Mouse (Mus musculus) embryo, embryonic 11.5 days (tissue): ENCODE data around the gene Dctn2.
A peak's percentile ranks its signal among the peaks of the same experiment; 100 is the strongest.
"Not testable (repeated sequence)": the region's sequence is repeated elsewhere in the genome, so short reads cannot be mapped to it uniquely, and the experiment has no call there.

Experiments
- DNase-seq: peaks from one replicate; pipeline ENCODE4 v3.0.0-alpha.2; 2012; ENCODE audit warnings: low read depth, low spot score

Gene Dctn2

DNA sequence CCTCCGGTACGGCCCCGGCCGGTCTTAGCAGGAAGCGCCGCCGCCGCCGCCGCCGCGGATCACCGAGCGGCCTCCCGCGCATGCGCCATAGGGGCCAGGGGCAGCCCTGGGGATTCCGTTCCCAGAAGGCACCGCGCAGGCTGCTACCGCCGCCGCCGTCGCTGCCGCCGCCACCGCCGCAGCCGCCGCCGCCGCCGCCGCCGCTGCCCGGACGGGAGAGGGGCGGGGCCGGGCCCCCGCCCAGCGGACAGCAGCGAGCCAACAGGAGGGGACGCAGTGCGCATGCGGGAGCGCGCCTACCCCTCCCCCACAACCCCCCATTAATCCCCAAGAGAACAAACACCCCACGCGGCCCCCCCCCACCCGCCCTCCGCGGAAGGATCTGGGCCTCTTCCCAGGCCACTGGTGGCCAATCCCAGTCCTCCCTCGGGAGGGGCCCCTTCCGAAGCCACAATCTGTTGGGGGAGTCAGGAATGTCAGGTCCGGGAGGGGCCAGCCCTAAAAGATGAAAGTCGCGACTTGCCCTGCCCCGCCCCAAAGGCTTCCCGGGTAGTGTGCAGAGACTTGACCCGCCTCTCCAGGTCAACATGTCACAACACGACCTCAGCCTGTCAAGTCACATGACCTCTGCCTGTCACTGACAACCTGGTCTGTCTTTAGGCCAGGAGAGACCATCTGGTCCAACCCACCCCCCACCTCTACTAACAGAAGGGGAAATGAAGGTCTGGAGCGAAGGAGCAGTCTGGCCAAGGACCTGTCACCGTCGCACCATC, 22.8 kb downstream of the Dctn2 start, which contains the start of gene Mbd6:
TSS of gene Mbd6 (minus strand) at position 219 of the 773 bp plus-strand sequence.
- DNase-seq = peak; percentile 74

DNA sequence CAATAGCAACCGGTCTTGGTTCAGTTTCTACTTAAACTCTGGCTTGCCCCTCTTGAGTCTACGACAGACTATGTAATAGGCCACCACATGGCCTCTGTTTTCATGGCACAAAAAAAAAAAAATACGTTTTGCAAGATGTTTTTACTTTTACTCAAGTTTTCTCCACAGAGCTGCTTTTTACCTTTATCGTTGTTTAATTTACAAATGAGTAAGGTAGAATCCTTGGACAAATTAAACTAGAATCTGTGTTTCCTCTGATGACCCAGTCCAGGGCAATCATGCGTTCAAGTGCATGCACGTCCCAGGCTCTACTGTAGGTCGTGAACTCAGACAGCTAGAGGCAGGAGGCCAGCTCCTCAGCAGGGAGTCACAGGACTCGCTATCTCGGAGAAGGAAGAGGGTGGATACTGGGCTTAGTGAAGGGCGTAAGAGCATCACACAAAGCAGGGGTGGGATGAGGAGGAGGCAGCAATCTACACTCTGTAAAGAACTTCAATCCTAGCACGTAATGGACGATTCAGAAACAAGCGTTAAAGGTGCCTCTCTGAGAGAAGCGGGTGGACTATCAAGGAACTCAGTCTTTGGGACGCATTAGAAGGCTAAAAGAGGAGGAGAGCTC, 23.5 kb downstream of the Dctn2 start:
- no peak for DNase-seq

DNA sequence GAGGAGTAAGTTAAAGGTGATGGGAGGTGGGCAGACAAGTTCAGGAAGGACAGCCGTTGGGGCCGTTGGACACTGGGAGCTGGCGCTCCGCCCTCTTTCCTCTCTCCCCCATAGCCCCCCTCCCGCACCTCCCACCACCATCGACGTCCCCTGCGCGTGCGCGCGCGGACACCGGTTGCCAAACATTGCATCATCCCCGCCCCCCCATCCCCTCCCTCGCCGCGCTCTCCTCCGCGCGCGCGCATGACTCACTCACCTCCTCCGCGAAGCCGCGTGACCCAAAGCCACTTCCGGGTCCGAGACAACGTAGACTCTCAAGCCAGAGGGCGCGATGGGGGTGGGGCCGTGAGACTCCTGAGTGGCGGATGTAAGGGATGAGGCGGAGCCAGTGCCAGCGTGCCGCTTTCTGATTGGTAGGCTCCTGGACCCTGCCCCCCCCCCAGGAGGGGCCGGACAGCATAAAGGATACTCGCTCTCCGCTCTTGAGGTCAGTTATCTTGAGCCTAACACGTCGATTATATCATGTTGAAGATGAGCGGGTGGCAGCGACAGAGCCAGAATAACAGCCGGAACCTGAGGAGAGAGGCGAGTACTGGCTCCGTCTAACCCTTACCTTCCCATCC, 24.2 kb downstream of the Dctn2 start:
- DNase-seq = peak; percentile 100

DNA sequence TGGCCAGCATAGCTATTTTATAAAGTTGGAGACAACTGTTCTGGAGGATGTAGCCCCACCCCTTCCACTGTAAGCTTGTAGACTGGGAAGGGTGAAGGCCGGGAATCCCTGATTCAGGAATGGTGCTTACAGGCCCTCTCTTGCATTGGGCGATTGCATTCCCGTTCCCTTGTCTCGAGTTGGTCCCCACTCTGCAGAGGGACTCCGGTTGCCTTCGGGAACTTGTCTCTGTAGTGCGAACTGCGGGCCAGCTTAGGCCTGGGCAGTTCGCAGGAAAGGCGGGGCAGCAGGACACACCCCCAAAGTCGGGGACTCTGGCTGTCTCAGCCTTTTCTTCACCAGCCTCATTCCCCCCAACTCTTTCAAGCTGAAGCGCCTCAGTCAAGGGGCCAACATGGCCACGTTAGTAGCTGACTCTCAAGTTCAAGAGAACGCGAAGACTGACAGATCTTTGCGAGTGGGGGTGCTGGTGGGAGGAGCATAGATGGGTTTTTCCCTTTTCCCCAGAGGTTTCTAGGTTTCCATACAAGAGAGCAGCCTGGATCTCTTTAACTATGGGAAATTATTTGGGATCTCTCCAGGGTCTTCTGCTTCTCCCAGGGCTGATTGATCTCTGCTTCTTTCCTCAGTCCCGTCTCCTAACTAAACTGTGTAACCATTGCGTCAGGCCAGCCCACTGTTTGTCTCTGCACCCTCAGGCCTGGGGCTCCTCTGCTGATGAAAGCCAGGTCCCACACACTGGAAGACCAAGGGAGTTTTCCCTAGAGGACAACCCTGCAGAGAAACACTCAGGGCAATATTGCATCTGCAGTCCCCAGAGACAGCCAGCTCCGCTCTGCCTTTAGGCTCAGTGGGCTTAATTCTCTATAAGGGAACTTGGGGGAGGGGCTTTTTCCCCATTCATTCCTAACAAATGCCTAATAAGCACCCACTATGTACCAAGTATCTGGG, 25.0 kb downstream of the Dctn2 start:
- DNase-seq = peak; percentile 45

DNA sequence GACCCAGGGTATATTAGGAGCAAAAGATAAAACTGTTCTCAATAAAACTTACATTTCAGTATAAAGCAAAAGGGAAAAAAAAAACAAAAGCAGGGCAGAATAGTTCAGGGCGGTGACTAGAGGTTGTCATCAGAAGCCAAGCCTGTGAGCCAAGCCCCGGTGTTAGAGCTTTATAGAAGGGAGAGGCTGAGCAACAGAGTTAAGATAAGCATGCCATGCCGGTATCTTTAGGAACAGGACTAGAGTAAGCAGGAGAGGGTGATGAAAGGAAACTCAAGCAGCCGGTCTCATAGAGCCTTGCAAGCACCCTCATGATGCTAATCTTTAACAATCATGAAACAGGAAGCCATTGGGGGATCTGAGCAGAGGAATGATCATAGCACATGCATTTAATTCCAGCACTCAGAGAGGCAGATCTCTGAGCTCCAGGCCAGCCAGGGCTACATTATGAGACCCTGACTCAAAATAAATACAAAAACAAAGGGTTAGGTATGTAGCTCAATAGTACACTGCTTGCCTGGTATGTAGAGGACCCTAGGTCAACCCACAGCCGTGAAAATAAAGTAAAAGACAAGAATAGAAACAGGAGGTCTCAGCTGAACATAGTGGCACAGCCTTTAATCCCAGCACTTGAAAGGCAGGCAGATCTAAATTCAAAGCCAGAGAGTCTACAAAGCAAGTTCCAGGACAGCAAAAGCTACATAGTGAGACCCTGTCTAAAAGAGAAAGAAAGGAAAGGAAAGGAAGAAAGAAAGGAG, 25.9 kb downstream of the Dctn2 start:
- no peak for DNase-seq

DNA sequence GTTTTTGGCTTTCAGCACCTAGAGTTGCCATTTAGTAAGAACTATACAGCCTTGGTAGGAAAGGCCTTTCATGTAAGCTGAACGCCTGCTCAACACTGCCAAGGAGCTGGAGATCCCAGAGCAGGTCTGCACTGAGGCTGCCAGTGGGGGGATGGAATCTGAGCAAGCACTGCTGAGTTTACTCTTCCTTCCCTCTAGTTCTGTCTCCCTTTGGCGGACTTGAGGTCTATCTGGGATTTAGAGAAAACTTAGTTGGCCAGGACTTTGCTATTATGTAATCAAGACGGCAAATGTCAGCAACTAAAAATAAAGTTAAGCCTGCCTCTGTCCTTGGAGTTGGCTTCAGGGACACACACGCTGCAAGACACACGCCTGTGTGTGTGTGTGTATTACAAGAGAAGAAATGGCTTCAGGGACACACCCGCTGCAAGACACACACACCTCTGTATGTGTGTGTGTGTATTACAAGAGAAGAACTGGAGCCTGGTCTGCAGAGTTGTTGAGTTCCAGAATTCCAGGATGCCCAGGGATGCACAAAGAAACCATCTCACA, 26.9 kb downstream of the Dctn2 start:
- no peak for DNase-seq

DNA sequence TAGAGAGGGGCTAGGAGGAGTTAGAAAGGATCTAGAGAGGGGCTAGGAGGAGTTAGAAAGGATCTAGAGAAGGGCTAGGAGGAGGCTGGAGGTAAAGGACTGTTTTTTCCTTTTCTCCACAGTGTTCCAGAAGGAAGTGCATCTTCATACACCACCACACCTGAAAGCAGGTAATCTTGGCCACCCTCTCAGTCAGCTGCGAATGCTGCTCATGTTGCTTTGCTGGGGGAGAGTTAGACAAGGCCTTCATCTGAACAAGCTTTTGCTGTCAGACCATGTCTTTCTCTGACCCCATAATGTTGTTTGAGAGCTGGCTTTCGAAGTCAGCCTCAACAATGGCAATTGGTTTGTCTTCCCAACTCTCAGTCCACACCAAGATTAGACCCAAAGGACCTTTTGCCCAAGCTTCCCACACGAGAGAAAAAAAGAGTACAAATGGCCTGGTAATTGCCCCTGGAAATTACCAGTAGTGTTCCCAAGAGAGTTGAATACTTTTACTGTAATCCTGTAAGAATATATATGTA, 27.5 kb downstream of the Dctn2 start:
- DNase-seq = no peak

DNA sequence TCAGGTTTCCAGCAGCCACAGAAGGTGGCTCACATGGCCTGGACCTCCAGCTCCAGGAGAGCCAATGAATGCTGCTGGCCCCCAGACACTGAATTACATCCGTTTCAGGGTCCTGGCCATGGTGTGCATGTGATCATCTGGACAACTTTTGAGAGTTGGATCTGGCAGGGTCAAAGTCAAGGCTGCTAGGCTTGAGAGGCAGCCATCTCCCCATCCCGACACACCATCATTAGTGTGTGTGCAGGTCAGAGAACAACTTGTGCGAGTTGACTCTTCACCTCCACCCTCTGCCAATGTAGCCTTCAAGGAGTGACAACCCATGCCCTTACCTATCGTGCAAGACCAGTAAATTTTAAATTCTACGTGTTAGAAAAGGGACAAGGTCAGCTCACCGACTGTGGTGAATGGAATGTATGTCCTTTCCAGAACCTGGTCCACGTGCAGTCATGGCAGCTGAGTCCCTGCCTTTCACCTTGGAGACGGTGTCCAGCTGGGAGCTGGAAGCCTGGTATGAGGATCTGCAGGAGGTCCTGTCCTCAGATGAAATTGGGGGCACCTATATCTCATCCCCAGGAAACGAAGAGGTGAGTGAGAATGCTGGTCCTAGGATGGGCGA, 28.8 kb downstream of the Dctn2 start:
- no peak for DNase-seq

DNA sequence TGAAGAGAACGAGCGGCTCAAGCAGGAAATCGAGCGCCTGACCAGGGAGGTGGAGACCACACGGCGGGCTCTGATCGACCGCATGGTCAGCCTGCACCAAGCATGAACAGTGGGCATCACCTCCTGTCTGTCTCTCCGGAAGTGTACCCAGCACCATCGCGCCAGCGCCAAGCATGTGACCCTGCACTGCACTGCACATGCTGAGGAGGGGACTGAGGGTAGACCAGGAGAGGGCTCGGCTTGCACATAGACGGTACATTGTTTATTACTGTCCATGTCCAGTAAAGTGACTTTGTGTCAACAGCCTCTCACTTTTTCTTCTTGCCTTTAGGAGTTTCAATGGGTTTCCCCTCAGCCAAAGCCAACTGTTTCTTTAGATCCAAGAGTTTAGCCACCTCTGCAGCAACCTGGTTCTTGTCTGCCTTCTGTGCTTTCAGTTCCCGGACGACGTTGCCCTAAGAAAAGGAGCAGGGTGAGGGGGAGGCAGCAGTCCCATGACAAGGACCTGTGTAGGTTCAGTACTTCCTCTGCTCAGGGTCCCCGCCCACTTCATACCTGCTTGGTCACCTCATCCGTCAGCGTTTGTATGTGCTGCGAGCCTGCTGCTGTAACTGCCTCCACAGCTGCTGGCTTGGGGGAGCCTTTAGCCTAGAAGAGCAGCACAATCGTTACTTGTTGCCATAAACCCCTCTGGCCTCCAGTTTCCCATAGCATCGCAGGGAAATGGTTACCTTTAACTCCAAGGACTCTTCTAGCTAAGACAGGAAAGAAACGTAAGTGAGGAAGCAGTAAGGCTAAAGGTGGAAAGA, 30.0 kb downstream of the Dctn2 start:
- DNase-seq = no peak

DNA sequence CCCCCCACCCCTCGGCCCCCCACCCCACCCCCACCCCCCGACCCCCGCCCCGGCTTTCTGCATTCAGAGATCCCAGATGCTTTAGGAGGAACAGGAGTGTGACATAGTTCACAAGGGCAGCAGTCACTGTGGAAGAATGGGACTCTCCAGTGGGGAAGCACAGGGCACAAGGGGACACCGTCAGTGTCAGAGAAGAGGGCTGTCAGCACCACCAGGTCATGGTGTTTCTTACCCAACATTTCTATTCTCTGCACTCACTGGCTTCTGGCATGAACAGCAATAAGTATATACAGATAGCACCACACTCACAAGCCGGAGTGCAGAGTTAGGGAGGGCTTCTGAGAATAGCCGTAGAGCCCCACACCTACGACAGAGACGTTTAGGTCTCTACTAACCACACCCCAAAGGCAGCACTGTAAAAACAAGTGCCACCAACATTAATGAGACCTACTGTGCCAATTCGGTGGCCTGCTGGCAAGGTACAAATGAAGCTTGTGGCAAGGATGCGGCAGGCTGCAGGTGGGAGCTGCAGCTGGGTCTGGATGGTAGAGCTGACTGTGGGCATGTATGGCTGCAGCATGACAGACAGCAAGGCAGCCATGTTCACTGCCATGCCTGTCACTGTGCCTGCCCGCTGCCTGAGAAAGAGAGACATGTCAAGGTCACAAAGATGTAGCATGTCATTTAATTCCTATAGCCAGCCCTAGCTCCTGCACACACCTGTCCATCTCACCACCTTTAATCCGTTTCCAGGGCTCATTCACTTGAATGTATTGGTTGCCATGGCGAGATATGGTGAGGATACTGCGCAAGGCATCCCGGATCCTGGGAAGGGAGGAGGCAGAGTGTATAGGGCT, 31.1 kb downstream of the Dctn2 start:
- no peak for DNase-seq

DNA sequence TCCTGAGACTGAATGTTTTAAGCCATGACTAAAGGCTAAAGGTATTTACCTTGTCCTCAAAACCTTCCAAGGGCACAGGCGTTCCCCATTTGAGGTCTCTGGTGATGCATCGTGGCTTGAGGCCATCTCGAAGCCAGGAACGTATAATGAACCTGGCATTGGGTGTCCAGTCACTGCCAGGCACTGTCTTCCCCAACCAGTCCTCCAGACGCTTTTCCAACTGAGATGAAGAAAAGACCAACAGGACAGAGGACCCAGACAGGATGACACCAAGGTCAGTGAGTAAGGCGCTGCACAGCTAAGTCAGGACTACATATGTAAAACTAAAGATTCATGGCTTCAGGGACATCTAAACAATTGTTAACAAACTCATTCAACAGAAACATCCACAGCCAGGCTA, 34.2 kb downstream of the Dctn2 start:
- DNase-seq = no peak

DNA sequence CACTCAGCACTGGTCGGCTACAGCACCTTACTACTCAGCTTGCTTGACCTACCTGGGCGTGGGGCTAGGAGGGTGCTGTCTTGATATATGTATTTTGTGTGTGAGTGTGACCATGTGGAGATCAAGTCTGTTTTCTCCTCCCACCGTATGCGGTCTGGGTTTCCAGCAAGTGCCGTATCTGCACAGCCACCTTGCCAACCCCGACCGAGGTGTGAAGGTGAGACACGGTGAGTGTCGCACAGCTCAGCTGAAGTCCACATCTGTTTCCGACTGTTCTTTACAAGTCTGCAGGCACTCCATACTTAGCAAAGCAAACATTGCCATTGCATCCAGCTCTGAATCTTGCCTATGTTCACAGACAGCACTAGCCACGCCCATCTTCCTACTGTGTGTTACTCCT, 37.0 kb downstream of the Dctn2 start:
- no peak for DNase-seq

DNA sequence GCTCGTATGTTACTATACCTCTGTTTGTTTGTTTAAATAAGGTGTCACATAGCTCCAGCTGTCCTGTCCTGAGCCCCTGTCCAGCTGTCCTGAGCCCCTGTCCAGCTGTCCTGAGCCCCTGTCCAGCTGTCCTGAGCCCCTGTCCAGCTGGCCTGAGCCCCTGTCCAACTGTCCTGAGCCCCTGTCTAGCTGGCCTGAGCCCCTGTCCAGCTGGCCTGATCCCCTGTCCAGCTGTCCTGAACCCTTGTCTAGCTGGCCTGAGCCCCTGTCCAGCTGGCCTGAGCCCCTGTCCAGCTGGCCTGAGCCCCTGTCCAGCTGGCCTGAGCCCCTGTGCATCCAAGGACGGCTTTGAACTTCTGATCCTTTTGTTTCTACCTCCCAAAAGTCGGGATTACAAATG, 43.0 kb downstream of the Dctn2 start:
- DNase-seq = not testable (repeated sequence)

DNA sequence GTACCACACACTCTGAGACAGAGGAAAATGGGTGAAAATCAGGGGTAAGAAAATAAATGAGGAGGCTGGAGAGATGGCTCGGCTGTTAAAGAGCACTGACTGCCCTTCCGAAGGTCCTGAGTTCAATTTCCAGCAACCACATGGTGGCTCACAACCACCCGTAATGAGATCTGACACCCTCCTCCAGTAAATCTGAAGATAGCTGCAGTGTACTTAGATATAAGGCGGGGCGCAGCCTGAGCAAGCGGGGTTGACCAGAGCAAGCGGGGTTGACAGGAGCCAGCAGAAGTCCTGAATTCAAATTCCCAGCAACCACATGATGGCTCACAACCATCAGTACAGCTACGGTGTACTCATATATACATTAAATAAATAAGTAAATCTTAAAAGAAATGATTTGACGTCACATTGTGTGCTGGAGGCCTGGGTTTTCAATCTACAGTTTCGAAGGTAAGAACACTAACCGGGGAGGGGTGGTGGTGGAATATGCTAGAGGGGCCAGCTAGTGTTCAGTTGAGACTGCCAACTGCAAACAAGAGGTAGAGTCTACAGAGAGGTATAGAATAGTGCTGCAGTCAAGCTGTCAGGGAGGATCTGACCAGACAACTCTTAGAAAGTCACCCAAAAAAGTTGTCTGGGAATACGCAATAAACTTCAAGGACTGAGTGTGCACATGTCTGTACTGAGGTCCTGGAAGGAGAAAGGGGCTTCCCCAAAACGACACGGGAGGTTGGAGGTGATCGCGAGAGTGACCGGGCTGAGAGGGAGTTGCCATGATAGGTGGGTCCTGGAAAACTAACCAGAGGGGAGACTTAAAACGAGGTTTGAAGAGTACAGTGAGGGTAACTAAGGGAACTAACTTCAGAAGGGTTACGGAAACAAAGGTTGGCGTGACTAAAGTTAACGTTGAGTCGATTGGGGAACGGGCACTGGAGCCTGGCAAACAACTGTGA, 44.6 kb downstream of the Dctn2 start:
- no peak for DNase-seq

DNA sequence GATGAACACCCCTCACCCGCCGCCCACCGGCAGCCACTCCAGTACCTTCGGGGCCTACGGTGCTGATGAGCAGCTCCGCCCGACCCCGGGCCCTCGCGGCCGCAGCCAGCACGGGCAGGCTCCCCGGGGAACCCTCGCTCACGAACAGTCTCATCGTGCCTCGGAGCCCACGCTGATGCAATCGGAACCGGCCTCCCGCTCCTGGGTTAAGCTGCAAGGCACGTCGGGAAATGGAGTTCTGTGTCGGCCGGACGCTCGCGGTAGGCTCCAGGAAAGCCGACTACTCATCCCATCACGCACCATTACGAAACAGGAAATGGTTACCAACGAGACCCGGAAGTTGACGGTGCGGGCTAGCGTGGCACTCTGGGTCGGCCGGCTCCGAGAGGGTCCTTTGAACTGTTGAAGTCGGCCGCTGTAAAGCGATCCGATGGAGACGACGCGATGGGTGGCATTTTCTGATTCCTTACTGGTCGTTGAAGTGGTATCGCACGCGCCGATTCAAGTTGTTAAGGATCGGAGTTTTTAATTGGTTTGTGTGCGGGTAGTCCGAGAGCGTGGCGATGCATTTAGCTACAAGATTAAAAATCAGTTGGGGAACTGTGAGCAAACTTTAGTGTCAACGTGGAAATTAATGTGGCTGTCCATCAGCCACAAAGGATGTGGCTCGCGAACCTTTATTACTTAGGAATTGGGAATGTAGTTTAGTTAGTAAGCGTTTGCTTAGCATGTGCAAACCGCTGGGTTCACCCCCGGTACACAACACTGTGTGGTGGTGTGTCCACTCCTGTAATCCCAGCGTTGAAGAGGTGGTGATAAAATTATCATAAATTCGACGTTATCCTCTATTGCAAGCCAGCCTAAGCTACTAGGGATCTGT, 45.5 kb downstream of the Dctn2 start, which contains the start of gene Mars:
TSS of gene Mars (minus strand) at position 311 of the 880 bp plus-strand sequence.
- peak; percentile 92 for DNase-seq

DNA sequence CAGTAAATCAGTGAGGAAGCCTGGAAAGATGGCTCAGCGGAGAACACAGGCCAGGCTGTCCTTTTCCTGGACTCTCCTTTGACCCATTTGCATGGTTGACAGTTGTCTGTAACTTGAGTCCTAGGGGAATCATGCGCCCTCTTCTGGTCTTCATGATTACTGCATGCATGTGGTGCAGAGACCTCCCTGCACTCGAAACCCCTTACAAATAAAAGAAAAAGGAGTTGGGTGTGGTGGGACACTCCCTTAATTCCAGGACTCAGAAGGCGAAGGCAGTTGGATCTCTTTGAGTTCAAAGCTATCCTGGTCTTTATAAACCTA, 46.1 kb downstream of the Dctn2 start:
- DNase-seq = peak; percentile 85
